Mouse (Mus musculus) heart, postnatal 0 days (tissue): Measurements from ENCODE around the gene Mettl17. TPM values are rescaled to one million over a fixed set of nuclear protein-coding genes. Genes with fewer than 3 reads are reported as not detected.
"Not testable (repeated sequence)": the region's sequence is repeated elsewhere in the genome, so short reads cannot be mapped to it uniquely, and the experiment has no call there.

Source experiments
- ATAC-seq: fragments of 200-750 bp; cut with Nextera tagmentation; 2 replicates; pipeline ENCODE4 v1.8.0; 2017; ENCODE audit warnings: low read depth, moderate number of reproducible peaks, moderate library complexity; ENCODE audit not compliant: insufficient read depth
- DNase-seq: peaks from one replicate; pipeline ENCODE4 v3.0.0-alpha.2; 2016; ENCODE audit warnings: low spot score
- H3K27ac ChIP-seq: fragments of 300-500 bp; sonication (generic); 2 replicates; pipeline ENCODE4 v1.5.1; 2014; ENCODE audit warnings: low read depth, mild to moderate bottlenecking
- H3K27me3 ChIP-seq: fragments of 300-500 bp; sonication (generic); 2 replicates; pipeline ENCODE4 v1.6.1; 2014; ENCODE audit warnings: low read length, mixed read lengths; ENCODE audit not compliant: control insufficient read depth, insufficient read depth
- H3K36me3 ChIP-seq: fragments of 300-500 bp; sonication (generic); replicated peaks from 2 replicates; pipeline ENCODE4 v1.6.1; 2014; ENCODE audit warnings: low read length, mixed read lengths; ENCODE audit not compliant: control insufficient read depth, insufficient read depth
- H3K4me1 ChIP-seq: fragments of 300-500 bp; sonication (generic); 2 replicates; pipeline ENCODE4 v1.6.1; 2014; ENCODE audit warnings: antibody characterized with exemption; ENCODE audit not compliant: control insufficient read depth, insufficient read depth
- H3K4me2 ChIP-seq: fragments of 300-500 bp; sonication (generic); 2 replicates; pipeline ENCODE4 v1.6.1; 2014; ENCODE audit warnings: low read depth, mild to moderate bottlenecking, low read length, moderate library complexity
- H3K4me3 ChIP-seq: fragments of 300-500 bp; sonication (generic); 2 replicates; pipeline ENCODE4 v1.5.1; 2014; ENCODE audit warnings: low read depth, low read length
- H3K9ac ChIP-seq: fragments of 300-500 bp; sonication (generic); replicated peaks from 2 replicates; pipeline ENCODE4 v1.6.1; 2014; ENCODE audit warnings: low read depth, low read length, mixed read lengths
- H3K9me3 ChIP-seq: fragments of 300-500 bp; sonication (generic); replicated peaks from 2 replicates; pipeline ENCODE4 v1.6.1; 2016; ENCODE audit warnings: low read length; ENCODE audit not compliant: control insufficient read depth
- CTCF ChIP-seq: IDR thresholded peaks from 2 replicates; pipeline ENCODE4 v1.5.1; 2016; ENCODE audit warnings: antibody characterized with exemption, control low read depth, low read depth
- EP300 ChIP-seq: IDR thresholded peaks from 2 replicates; pipeline ENCODE4 v1.6.1; 2016; ENCODE audit warnings: antibody characterized with exemption, low read depth
- WGBS: fragments of 180-500 bp; shearing (Covaris S2); extraction: QIAGEN DNeasy Blood & Tissue Kit; methylation state at CpG from one replicate; pipeline ENCODE4 v1.1.7; 2014; 5-methylcytosine and 5-hydroxymethylcytosine counted together
- polyA plus RNA-seq: library from polyadenylated mRNA; unstranded; fragments of >200 nt; fragmentation: Nextera tagmentation; extraction: Ambion mirVana; gene quantifications from 2 replicates; pipeline ENCODE4 v1.2.1, GENCODE M21; 2015
- total RNA-seq: library from RNA; depleted of rRNA; stranded (reverse); fragments of >200 nt; gene quantifications from 2 replicates; pipeline ENCODE4 v1.2.3, GENCODE M21; 2014; ENCODE audit warnings: low replicate concordance

The Mettl17 gene
- total and polyA plus RNA-seq, 2 experiments from 2014 or later, result 21.6 to 27.2 TPM

- Histone ChIP-seq H3K9ac (no peak within 1 kb of the TSS), H3K27me3 (no peaks in the 10 kb centered on the region), H3K4me1 (peaks cover 16% of the 10 kb centered on the region), H3K4me2 (no peak within 1 kb of the TSS), H3K27ac (peak within 1 kb of the TSS; percentile 61), H3K9me3 (no peaks in the 10 kb centered on the region), H3K36me3 (no peaks in the 10 kb centered on the region), H3K4me3 (no peak within 1 kb of the TSS)
- WGBS, result 84% methylated on average over 7 of the region's 7 CpGs
- TF ChIP-seq EP300, result no peak
- TF ChIP-seq CTCF, result no peak
- DNase-seq (no peak), ATAC-seq (no peak)
These were observed 37.9 kb downstream of the Mettl17 start, which contains the start of gene Rnase13 for GRCm38 (mm10) chr14:51922571-51922865. Gene Rnase13 (minus strand): TSS chr14:51922773.

- DNase-seq (no peak), ATAC-seq (no peak)
- Histone ChIP-seq H3K9ac (no peak overlapping the region), H3K9me3 (no peaks in the 10 kb centered on the region), H3K36me3 (no peaks in the 10 kb centered on the region), H3K4me2 (no peak overlapping the region), H3K4me3 (no peak overlapping the region), H3K27me3 (no peaks in the 10 kb centered on the region), H3K27ac (no peak overlapping the region), H3K4me1 (peaks cover 16% of the 10 kb centered on the region)
- no peak for TF ChIP-seq CTCF
- no peak for TF ChIP-seq EP300
- WGBS, result 83% methylated on average over 2 of the region's 2 CpGs
These were observed 38.3 kb downstream of the Mettl17 start for GRCm38 (mm10) chr14:51922910-51923309.

GRCm38 (mm10) chr14:51923492-51923891, 38.9 kb downstream of the Mettl17 start:
- Histone ChIP-seq H3K36me3 (no peaks in the 10 kb centered on the region), H3K4me3 (no peak overlapping the region), H3K27ac (no peak overlapping the region), H3K9me3 (no peaks in the 10 kb centered on the region), H3K4me2 (no peak overlapping the region), H3K4me1 (peaks cover 16% of the 10 kb centered on the region), H3K27me3 (no peaks in the 10 kb centered on the region), H3K9ac (no peak overlapping the region)
- no peak for TF ChIP-seq CTCF
- 71% methylated on average over 4 of the region's 4 CpGs for WGBS
- no peak for DNase-seq
- no peak for ATAC-seq

- not testable (repeated sequence) for H3K9ac ChIP-seq, H3K4me2 ChIP-seq, H3K36me3 ChIP-seq, ATAC-seq, H3K27ac ChIP-seq, H3K4me3 ChIP-seq, H3K27me3 ChIP-seq, H3K9me3 ChIP-seq, DNase-seq
- peaks cover 12% of the 10 kb centered on the region for H3K4me1 ChIP-seq
- WGBS, result 92% methylated on average over 11 of the region's 11 CpGs
These were observed 42.3 kb downstream of the Mettl17 start for GRCm38 (mm10) chr14:51926930-51927329.

GRCm38 (mm10) chr14:51929309-51929943, 44.8 kb downstream of the Mettl17 start:
- ATAC-seq, result peak; percentile 72

GRCm38 (mm10) chr14:51929968-51930367, 45.3 kb downstream of the Mettl17 start:
- DNase-seq (no peak), ATAC-seq (no peak)
- Histone ChIP-seq H3K4me3 (no peak overlapping the region), H3K27me3 (no peaks in the 10 kb centered on the region), H3K36me3 (no peaks in the 10 kb centered on the region), H3K4me1 (peaks cover 5% of the 10 kb centered on the region; the same call in 1 of the 2 replicates), H3K27ac (peak overlapping the region; percentile 44; the same call in 1 of the 2 replicates), H3K9ac (no peak overlapping the region), H3K4me2 (0 out of 2 replicates have a peak overlapping the region, but pooled peaks have one; percentile 27), H3K9me3 (no peaks in the 10 kb centered on the region; the same call in 1 of the 2 replicates)
- WGBS, result 54% methylated on average over 9 of the region's 9 CpGs
- TF ChIP-seq EP300, result no peak
- no peak for TF ChIP-seq CTCF

More at GRCm38 (mm10) chr14:51929309-51929943, 44.8 kb downstream of the Mettl17 start:
- Histone ChIP-seq H3K4me1 (peaks cover 5% of the 10 kb centered on the region; the same call in 1 of the 2 replicates), H3K36me3 (no peaks in the 10 kb centered on the region), H3K4me2 (0 out of 2 replicates have a peak overlapping the region, but pooled peaks have one; percentile 27), H3K9me3 (no peaks in the 10 kb centered on the region), H3K9ac (no peak overlapping the region), H3K27me3 (no peaks in the 10 kb centered on the region), H3K27ac (peak overlapping the region; percentile 44), H3K4me3 (no peak overlapping the region)
- TF ChIP-seq EP300, result no peak
- TF ChIP-seq CTCF, result no peak
- 62% methylated on average over 8 of the region's 8 CpGs for WGBS
- peak; percentile 51 for DNase-seq
